Mouse (Mus musculus): ENCODE data around the gene Pdgfc.

Pdgfc gene

DNA sequence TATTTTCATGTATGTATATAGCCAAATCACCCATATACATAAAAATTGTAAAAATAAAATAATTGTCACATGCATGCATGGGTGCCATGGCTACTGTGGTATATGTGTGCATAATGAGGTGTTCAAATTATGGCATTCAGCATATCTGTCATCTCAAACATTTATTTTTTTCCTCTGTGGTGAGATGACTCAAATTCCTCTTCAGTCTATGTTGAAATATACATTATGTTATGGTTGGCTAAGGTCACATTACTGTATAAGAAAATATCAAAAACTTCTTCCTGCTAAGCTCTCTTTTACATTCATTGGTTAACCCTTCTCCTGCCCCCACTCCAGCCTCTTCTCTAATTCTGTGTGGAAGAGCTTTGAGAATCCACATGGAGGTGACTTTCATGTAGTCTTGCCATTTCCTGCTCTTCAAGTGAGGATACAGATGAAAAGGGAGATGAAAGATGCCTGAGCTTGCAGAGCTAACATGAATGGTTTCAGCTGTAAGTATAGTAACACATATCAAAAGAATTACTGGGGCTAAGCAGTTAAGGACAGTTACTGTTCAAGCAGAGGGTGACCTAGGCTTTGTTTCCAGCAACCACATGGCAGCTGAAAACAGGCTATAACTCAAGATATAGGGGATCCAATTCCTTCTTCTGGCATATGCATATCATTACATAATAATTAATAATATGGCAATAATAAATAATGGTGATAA lies 124.4 kb downstream of the Pdgfc start:
- no peak for DNase-seq

DNA sequence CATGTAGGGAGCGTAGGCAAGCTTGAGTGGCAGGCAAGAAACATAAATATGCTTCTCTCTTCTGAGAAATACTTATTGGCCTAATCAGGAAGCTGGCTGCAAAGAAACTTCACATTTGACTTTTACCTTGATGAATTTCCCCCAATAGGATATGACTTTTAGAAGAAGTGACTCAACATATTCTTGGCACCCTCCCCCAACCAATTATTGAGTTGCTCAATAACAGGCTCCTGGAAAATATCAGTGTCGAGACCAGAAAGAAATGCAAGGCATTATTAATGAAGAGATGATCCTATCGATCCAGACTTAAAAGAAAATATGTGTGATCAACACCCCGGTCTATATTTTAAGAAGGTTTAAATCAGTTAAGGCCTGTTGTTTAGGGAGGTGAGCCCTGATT lies 125.9 kb downstream of the Pdgfc start:
- no peak for DNase-seq

DNA sequence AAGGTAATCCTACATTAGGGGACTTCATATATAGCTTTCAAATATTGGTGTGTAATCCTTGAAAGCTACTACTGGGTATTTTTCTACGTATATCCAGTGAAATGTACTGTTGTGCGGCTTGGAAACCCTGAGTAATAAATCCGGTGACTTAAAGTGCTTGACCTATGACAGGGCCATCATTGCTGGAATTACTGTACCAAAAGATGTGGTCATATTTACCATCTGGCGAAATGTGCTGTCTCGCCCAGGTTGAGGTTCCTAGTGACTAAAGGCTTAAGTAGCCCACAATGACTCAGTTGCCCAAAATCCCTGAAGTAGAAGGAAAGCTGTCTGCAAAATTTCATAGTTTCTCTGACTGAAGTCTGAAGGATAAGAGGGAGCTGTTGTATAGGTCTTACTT lies 127.9 kb downstream of the Pdgfc start:
- DNase-seq = no peak

DNA sequence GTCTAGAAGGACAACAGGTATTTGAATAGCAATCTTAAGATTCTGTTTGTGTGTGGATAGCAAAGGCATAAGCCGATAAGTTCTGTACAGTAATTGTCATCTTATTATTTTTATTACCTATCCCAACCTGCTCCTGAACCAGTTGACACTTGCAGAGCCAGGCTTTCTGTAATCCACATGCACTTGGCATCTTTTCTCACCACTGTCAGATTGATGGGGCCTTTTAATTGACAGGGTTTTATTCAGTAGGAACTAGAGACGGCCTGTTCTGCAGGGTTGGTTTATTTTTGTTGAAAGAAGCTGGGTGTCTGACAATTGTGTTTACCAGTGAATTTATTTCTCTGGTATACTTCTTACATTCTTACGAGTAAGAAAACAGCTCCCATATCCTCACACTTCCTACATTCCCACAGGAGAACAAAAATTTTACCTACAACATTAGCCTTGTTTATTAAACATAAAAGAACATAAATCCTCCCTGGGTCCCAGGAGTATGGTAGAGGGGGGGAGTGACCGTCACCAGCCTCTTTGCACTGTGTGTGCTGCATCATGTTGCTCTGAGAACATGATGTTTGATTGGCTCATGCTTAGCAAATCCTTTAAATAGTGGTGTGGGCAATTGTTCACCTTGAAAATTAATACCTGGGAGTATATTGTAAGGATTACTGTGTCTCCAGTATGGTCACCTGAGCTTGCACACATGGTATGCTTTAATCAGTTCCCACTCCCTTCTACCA lies 134.0 kb downstream of the Pdgfc start:
- no peak for DNase-seq

DNA sequence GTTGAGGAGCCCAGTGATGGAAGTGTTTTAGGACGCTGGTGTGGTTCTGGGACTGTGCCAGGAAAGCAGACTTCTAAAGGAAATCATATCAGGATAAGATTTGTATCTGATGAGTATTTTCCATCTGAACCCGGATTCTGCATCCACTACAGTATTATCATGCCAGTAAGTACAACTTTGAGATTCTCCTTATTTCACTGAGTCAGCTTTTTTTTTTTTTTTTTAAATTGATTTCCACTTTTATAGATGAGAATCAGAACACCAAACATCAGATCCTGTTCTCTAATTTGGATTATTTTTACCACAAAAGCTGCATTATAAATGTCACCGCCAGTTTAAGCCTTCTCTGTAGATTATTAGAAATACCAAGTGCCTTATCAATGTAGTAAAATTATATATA lies 138.6 kb downstream of the Pdgfc start:
- DNase-seq = no peak

DNA sequence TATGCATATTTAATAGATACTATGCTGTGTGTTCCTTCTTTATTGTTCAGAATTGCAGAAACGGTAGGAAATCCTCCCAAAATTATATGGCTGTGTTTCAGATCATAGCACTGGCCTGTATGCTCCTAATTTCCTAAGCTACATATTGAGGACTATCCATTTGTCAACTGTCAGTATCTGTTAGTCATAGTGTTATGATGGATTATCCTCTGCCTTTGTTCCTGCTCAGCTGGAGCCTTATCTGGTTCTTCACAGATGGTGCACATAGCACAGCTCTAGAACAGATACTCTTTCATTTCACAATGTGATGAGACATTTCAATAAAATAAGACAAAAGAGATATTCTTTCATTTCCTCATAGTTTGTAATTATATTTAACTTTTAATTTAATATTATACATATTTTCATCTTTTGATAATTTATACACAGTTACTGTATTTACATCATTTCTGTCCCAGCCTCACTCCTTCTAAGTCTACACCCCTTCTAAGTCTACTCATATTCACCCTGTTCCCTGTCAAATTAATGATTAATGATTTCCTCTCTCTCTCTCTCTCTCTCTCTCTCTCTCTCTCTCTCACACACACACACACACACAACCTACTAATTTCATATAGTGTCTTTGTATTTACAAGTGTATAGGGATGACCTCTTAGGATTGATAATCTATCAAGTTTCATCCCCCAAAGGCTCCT lies 145.2 kb downstream of the Pdgfc start:
- no peak for DNase-seq

DNA sequence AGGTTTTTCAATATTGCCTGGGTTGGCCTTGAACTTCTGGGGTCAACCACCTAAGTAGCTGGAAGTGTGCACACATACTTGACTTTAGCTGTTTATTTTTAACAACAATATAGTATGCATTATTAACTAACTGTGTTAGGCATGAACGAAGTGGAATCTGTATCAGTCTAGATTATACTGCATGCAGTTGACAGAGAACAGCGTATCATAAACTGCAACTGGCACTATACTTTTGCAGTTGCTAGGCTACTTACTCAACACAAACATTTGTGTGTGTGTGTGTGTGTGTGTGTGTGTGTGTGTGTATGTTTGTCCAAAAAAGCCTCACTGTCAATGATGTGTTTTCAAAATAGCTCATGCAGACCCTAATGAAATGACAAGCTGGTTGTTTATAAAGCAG lies 160.7 kb downstream of the Pdgfc start:
- DNase-seq = no peak

DNA sequence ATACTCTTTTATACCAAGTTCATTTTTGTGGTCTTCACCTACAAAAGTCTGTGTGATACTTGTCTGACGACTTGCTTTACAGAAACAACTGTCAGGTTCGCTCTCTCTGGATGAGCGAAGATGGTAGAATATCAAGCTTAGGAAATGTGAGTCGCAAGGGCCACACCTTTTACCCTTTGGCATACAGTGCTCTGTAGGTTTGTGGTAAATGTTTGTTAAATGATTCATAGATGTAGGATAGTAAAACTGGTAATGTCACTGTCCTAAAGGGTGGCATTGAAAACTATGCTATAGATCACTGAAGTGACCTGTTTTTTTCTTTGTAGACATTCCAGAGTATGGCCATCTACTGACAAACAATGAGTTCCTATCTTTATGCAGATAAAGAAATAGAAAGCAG lies 161.4 kb downstream of the Pdgfc start:
- DNase-seq = no peak

DNA sequence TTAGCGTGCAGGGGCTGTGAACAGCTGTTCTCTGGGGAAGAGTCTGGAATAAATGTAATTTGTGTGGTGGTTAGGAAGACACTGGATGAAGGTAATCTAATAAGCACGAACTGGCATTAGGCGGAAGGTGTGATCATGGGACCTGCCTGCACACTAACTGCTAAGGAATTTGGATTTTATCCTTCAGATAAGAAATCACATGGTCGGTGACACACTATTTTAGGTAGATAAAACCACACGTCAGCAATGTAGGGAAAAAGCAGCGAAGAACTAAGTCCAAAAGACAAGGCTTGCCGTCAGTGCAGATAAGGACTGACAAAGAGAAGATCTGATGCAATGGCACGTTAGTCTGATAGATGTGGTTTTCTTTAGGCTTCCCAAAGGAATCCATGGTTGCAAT lies 164.4 kb downstream of the Pdgfc start:
- DNase-seq = no peak

DNA sequence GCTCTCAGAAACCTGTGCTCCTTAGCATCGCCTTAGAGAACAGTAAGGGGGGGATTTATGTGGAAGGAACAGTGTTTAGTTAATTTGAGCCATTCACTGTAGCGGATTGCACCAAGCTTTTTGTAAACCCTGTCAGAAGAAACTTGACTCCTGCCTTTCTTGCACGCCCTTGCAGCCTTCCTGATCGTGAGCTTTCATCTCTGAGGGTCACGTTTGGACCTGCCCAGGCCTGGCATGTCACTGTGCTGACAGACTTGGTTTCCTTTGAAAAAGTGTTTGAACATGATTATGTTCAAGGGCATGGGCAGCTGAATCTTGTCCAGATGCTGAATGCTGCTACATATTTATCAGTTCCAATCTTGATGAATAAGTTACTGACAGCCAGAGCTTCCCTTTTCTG lies 169.0 kb downstream of the Pdgfc start:
- no peak for DNase-seq

DNA sequence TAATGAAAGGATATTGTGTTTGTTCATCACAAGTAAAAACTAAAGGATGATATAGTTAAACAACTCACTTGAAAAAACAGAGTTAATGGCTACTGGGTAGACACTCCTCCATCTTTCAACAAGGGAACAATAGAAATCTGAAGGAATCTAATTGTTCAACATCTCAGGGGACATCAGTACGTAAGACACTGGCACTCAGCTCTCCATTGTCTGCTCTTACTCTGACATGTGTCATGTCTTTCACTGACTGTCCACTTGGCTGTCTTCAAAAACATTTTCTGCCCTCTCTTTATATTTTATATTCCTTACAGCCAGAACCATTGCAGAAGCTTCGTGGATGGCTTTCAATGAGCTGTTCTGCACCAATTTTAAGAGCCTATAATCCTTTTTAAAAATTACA lies 172.0 kb downstream of the Pdgfc start:
- DNase-seq = no peak

DNA sequence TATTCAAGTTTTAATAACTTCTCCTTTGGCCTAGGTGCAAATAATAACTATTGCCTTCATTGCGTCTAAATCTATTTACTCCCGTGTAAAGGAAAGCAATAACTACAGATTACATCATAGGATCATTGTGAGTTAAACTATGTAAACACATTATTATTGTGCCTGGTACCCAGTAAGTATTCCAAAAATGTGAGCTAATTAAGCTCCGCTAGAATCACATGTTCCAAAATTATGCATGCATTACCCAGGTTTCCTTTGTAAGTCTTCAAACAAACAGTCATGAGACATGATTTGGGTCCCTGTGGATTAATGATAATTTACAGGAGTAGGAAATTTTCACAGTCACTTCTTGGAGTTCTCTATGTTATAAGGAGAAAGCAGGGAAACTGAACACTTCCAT lies 174.9 kb downstream of the Pdgfc start:
- DNase-seq = no peak

DNA sequence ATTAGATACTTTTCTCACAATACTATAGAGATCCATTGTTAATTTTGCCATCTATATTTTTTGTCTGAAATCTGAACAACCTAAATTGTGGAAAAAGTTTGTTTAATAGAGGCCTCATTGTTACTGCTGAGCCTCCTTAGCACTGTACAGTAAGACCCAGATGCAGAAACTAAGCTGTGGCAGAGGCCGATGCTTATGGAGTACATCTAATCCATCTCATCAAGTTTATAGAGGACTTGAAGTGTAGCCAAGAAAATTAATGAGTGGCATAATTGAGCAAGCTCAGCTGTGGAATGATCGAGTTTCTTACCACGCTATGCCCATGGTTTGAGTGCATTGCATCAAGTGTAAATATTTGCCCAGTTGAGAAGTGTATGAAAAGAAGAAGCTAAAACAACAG lies 175.4 kb downstream of the Pdgfc start:
- no peak for DNase-seq

DNA sequence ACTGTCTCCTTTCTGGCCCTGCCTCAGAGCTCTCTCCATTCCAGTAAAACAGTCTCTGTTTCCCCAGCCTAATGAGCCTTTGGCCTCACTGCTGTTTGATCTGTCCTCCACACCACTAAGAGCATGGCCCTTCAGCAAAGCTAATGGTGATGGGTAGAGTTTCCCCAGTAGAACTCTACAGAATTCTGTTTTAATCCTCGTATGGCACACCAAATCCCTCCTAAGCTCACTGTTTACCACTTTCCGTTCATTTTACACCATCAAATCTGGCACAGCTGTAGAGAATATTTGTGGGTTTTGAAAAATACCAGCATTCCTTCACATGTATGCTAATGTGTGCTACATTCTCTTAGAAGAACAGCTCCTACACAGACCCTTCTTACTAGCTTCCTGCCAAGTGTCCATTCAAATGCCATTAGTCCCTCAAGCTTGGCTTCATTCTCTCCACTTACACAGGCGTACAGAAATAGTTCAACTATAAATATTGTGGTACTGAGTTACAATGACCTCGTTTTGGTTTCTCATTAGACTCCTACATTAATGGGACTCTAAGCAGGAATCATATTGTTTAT lies 179.4 kb downstream of the Pdgfc start:
- no peak for DNase-seq

DNA sequence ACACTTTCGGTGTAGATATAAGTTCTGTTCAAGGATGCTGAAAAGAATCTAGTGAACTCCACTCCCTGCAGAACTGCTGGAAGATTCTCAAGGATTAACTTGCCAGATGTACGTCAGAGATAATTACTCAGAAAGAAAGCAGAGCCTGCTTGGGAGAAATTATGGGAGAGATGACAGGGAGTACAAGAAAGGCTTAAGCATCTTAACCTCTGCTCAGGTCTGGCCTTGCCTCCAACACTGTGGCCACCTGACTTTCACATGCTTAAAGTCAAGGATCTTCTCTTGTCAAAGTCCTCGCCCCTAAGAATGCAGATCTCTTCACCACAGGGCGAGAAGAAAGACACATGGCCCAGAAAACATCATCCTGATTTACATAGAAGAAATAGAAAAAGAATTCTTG lies 185.5 kb downstream of the Pdgfc start:
- DNase-seq = no peak

DNA sequence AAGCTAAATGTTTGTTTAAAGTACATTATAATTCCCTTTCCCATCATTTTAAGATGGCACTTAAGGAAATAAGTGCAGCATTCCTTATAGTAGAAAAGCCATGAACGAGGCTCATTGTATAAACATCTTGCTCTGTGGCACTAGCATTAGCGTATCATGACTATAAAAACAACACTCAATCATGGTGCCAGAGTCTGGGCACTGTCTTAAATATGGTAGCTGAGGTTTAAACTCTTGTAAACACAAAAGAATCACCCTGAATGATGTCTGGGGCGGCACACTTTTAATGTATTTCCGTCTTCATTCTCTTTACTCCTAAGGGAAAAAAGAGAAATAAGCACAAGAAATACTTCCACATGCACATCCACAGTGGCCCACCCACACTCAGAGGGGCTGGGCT lies 192.1 kb downstream of the Pdgfc start:
- no peak for DNase-seq

DNA sequence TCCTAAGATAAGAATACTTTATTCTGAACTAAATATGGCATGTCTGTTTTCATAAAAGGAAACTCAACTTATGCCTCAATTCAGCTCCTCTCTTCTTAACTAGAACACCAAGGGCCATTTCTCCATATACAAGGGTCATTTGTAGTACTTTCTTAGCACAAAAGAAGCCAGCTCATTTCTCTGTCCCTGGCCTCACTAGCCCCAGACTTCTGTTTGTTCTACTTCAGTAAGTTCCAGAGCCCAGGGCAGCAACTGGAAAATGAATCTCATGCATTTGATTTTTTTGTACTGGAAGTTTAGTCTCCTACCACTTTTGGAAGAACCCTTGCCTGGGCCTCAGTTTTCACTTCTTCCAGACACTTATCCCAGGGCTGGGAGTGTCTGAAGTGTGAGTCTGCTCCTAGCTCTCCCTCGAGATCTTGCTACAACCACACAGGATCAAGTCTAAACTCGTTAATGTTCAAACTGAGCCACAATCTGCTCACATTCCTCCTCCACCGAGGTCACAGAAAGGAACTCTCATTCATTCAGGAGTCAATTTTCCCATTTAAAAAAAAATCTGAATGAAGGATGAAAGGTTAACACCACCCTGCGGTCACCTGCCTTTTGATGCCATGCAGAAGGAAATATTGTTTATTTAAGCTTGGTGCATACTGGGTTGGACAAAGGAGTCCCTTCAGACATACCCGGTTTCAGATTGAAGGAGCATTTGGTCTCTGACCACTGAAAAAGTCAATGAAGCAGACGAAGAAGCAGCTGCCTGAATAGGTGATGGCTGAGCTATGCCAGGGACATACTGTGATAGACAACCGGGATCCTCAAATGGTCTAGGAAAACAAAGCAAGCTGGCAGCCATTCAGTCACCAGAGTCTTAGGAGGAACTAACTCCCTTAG lies 206.7 kb downstream of the Pdgfc start:
- no peak for DNase-seq

DNA sequence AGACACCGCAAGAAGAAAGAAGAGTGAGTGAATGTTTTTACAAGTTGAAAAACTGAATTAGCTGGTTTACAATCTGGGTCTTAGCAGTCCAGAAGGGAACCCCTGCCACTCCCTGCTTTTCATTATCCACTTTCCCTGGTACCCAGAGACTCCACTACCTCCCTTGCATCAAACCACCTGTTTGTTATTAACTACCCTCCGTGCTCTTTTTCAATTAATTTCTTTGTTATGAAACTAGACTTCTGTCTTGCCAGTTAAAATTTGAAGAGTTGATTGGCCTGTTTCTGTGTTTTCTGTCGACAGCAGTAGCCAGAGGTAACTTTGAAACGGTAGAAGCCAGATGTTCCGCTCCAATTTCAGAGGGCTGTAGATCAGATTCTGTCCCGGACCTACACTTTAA lies 207.4 kb downstream of the Pdgfc start:
- no peak for DNase-seq

DNA sequence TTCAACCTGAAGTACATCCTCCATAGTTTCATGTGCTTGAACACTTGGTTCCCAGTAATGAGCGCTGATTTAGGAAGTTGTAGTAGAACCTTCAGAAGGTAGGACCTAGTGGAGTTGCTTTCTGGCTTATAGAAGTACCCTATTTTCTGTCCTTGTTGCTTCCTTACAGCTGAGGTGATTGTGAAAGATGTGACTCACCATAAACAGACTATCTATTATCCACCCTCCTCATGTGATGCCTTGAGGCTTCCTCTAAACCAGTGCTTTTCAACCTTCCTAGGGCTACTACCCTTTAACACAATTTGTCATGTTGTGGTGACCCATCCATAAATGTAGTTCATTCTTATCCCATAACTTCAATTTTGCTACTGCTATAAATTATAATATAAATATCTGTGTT lies 226.6 kb downstream of the Pdgfc start:
- DNase-seq = no peak

Data from cerebellum, adult 9-10 months (tissue).